Mouse (Mus musculus): ENCODE measurements around the gene Gm44511. TPM values are rescaled to one million over a fixed set of nuclear protein-coding genes. Genes with fewer than 3 reads are reported as not detected.

Gm44511 gene
- polyA plus RNA-seq, 1 experiment from 2014 or later, result not detected

Other genes starting within 250 kb of the Gm44511 start
- gene A2ml1, start 244.7 kb downstream of the Gm44511 start, polyA plus RNA-seq (2015; fragmentation: Nextera tagmentation; extraction: Ambion mirVana), result 0.98 and 2.3 TPM in 2 replicates
- gene Klrb1a, start 202.8 kb downstream of the Gm44511 start, polyA plus RNA-seq (2015; fragmentation: Nextera tagmentation; extraction: Ambion mirVana), result 0.20 TPM in 1 of 2 replicates, not detected in the other
- gene Clec2h, start 163.9 kb downstream of the Gm44511 start, polyA plus RNA-seq (2015; fragmentation: Nextera tagmentation; extraction: Ambion mirVana), result not detected in 2 replicates
- not detected in 2 replicates for gene Klrb1, start 103.3 kb downstream of the Gm44511 start, polyA plus RNA-seq (2015; fragmentation: Nextera tagmentation; extraction: Ambion mirVana)
- 0.10 and 0.11 TPM in 2 replicates for gene Klrb1c, start 37.1 kb downstream of the Gm44511 start, polyA plus RNA-seq (2015; fragmentation: Nextera tagmentation; extraction: Ambion mirVana)
- gene Klrb1b, start within 50 bp of the Gm44511 start, polyA plus RNA-seq (2015; fragmentation: Nextera tagmentation; extraction: Ambion mirVana), result 0.15 and 0.37 TPM in 2 replicates
- 0.10 and 0.66 TPM in 2 replicates for gene Clec2i, start 61.3 kb upstream of the Gm44511 start, polyA plus RNA-seq (2015; fragmentation: Nextera tagmentation; extraction: Ambion mirVana)
- 0.18 and 3.5 TPM in 2 replicates for gene BC035044, start 64.8 kb upstream of the Gm44511 start, polyA plus RNA-seq (2015; fragmentation: Nextera tagmentation; extraction: Ambion mirVana)
- not detected in 2 replicates for gene Clec2g, start 108.1 kb upstream of the Gm44511 start, polyA plus RNA-seq (2015; fragmentation: Nextera tagmentation; extraction: Ambion mirVana)
- 0.14 and 0.15 TPM in 2 replicates for gene Klrb1f, start 219.6 kb upstream of the Gm44511 start, polyA plus RNA-seq (2015; fragmentation: Nextera tagmentation; extraction: Ambion mirVana)